Comparison of ENCODE assay signal across 12 mouse cellular contexts in genomic region chr15:6883091-6883490, GRCm38 (mm10). TPM values are rescaled to one million over a fixed set of nuclear protein-coding genes. Genes with fewer than 3 reads are reported as not detected.
DNase-seq lines count a peak whose midpoint lies in the region; ATAC-seq and TF ChIP-seq lines count a peak whose summit lies in the region.
"Had no signal": no experiment of that assay in that cellular context is flagged by ENCODE, and none has a peak within 500 bp of the region (broad histone marks: within the 10 kb centered on the region; RNA-seq: fewer than 3 reads in every experiment).

No protein-coding gene starts in this region.

- 55% methylated on average over 4 of the region's 4 CpGs for WGBS in liver, embryonic 12.5 days (ENCODE audit: insufficient replicate concordance)
- 40% methylated on average over 4 of the region's 4 CpGs for WGBS in liver, postnatal 0 days (ENCODE audit: insufficient replicate concordance)
- WGBS in midbrain, embryonic 15.5 days, result 88% methylated on average over 4 of the region's 4 CpGs
- WGBS in midbrain, embryonic 11.5 days, result 86% methylated on average over 4 of the region's 4 CpGs

- H3K27me3 ChIP-seq in liver, embryonic 12.5 days (replicated peaks), result peaks cover 6% of the 10 kb centered on the region; the same call in 1 of the 2 replicates
- no peaks in the 10 kb centered on the region for H3K27me3 ChIP-seq in liver, postnatal 0 days (ENCODE audit: insufficient read depth, low read length)
- no peaks in the 10 kb centered on the region for H3K27me3 ChIP-seq in midbrain, embryonic 15.5 days (replicated peaks)
- H3K27me3 ChIP-seq in midbrain, embryonic 11.5 days (ENCODE audit: control insufficient read depth, insufficient read depth, low read length), result no peaks in the 10 kb centered on the region

- H3K9me3 ChIP-seq in liver, embryonic 12.5 days (replicated peaks), result no peaks in the 10 kb centered on the region
- no peaks in the 10 kb centered on the region for H3K9me3 ChIP-seq in liver, postnatal 0 days (ENCODE audit: low read length)
- no peaks in the 10 kb centered on the region for H3K9me3 ChIP-seq in midbrain, embryonic 15.5 days
- H3K9me3 ChIP-seq in midbrain, embryonic 11.5 days (ENCODE audit: control insufficient read depth, low read length), result no peaks in the 10 kb centered on the region

- no peak for DNase-seq in cerebellum, postnatal 25 days
- no peak for DNase-seq in liver, postnatal 0 days
- DNase-seq in midbrain, embryonic 11.5 days (ENCODE audit: low spot score, missing footprints), result no peak
- DNase-seq in adrenal gland, postnatal 25 days, result peak; percentile 54
- no peak for DNase-seq in gastrocnemius, postnatal 14 days

- H3K27ac ChIP-seq in liver, embryonic 12.5 days, result no peak overlapping the region
- H3K27ac ChIP-seq in liver, postnatal 0 days (ENCODE audit: low read depth), result no peak overlapping the region
- H3K27ac ChIP-seq in midbrain, embryonic 15.5 days, result no peak overlapping the region
- no peak overlapping the region for H3K27ac ChIP-seq in midbrain, embryonic 11.5 days (ENCODE audit: low read depth, low read length)
- H3K27ac ChIP-seq: hindbrain, embryonic 14.5 days; left cerebral cortex, adult 2 months had no signal

- no peaks in the 10 kb centered on the region for H3K36me3 ChIP-seq in liver, embryonic 12.5 days
- H3K36me3 ChIP-seq in liver, postnatal 0 days (replicated peaks; ENCODE audit: insufficient read depth, low read length), result no peaks in the 10 kb centered on the region
- H3K36me3 ChIP-seq in midbrain, embryonic 15.5 days (replicated peaks), result no peaks in the 10 kb centered on the region
- H3K36me3 ChIP-seq in midbrain, embryonic 11.5 days (ENCODE audit: control insufficient read depth, insufficient read depth, low read length), result no peaks in the 10 kb centered on the region

- no peak for TF ChIP-seq CTCF in liver, postnatal 0 days (IDR thresholded peaks at IDR 0.05; ENCODE audit: low read depth)

- no peaks in the 10 kb centered on the region for H3K4me1 ChIP-seq in liver, embryonic 12.5 days
- no peaks in the 10 kb centered on the region for H3K4me1 ChIP-seq in liver, postnatal 0 days (ENCODE audit: insufficient read depth)
- no peaks in the 10 kb centered on the region for H3K4me1 ChIP-seq in midbrain, embryonic 15.5 days
- H3K4me1 ChIP-seq in midbrain, embryonic 11.5 days (ENCODE audit: control insufficient read depth, insufficient read depth, low read length), result no peaks in the 10 kb centered on the region

- no peak overlapping the region for H3K4me2 ChIP-seq in liver, embryonic 12.5 days
- H3K4me2 ChIP-seq in liver, postnatal 0 days (ENCODE audit: low read depth, low read length), result no peak overlapping the region
- no peak overlapping the region for H3K4me2 ChIP-seq in midbrain, embryonic 15.5 days
- H3K4me2 ChIP-seq in midbrain, embryonic 11.5 days, result no peak overlapping the region
- H3K4me2 ChIP-seq: hindbrain, embryonic 14.5 days had no signal

- intact Hi-C loops in gastrocnemius, postnatal 14 days (cut with DNase I; ENCODE audit: low total_unique reads), result no loop called here

- peak; percentile 37; the same call in 1 of the 2 replicates for ATAC-seq in cerebellum, adult (ENCODE audit: insufficient number of reproducible peaks, low FRiP score, low TSS enrichment)
- ATAC-seq in liver, embryonic 12.5 days, result 0 out of 2 replicates have a peak, but pooled peaks have one; percentile 46
- no peak for ATAC-seq in liver, postnatal 0 days
- 0 out of 2 replicates have a peak, but pooled peaks have one; percentile 25 for ATAC-seq in midbrain, embryonic 15.5 days (replicated peaks)
- no peak for ATAC-seq in midbrain, embryonic 11.5 days (ENCODE audit: low FRiP score)
- ATAC-seq: activated CD4-positive, CD25-positive, alpha-beta regulatory T cell, adult 4 months; forebrain, embryonic 14.5 days had no signal

- H3K4me3 ChIP-seq in liver, embryonic 12.5 days, result no peak overlapping the region
- no peak overlapping the region for H3K4me3 ChIP-seq in liver, postnatal 0 days (ENCODE audit: low read depth, low read length)
- H3K4me3 ChIP-seq in midbrain, embryonic 15.5 days, result no peak overlapping the region
- no peak overlapping the region for H3K4me3 ChIP-seq in midbrain, embryonic 11.5 days (ENCODE audit: low read depth, low read length)
- H3K4me3 ChIP-seq: left cerebral cortex, adult 2 months had no signal

- no peak for TF ChIP-seq EP300 in liver, postnatal 0 days (IDR thresholded peaks at IDR 0.05; ENCODE audit: low read depth)

- no peak overlapping the region for H3K9ac ChIP-seq in liver, embryonic 12.5 days
- no peak overlapping the region for H3K9ac ChIP-seq in liver, postnatal 0 days (replicated peaks)
- no peak overlapping the region for H3K9ac ChIP-seq in midbrain, embryonic 15.5 days
- no peak overlapping the region for H3K9ac ChIP-seq in midbrain, embryonic 11.5 days (ENCODE audit: low read length)
- H3K9ac ChIP-seq: hindbrain, embryonic 14.5 days had no signal

RNA-seq across cellular contexts. Expression of gene Osmr, which starts 8.3 kb away (rescaled TPM):
- polyA plus RNA-seq in liver, embryonic 12.5 days (2016; fragmentation: Nextera tagmentation; extraction: Ambion mirVana), result 0.10 and 0.13 TPM in 2 replicates
- polyA plus RNA-seq in liver, postnatal 0 days (2015; fragmentation: Nextera tagmentation; extraction: Ambion mirVana), result 0.54 and 0.88 TPM in 2 replicates
- 1.6 and 1.7 TPM in 2 replicates for polyA plus RNA-seq in midbrain, embryonic 15.5 days (2015; fragmentation: Nextera tagmentation; extraction: Ambion mirVana)
- 0.61 and 0.96 TPM in 2 replicates for polyA plus RNA-seq in midbrain, embryonic 11.5 days (2014; fragmentation: Nextera tagmentation; extraction: Ambion mirVana)
- total RNA-seq in adrenal gland, postnatal 25 days (2021), result 5.6 and 5.8 TPM in 2 replicates
- 1 to 10 TPM; 4.2 to 5.9 TPM for total RNA-seq in gastrocnemius, postnatal 14 days (2021)

Comparison
In these comparisons a context has a peak if more than half of its experiments do, and no peak if none do; other contexts are left out.
1. ATAC-seq: peak in cerebellum, adult (single experiment), liver, embryonic 12.5 days (single experiment) and midbrain, embryonic 15.5 days (single experiment); none in liver, postnatal 0 days (single experiment) and midbrain, embryonic 11.5 days (single experiment).